Mouse (Mus musculus) limb, embryonic 12.5 days (tissue): ENCODE measurements at regions not wholly inside any gene's neighbourhood (a gene's known extent, or its start where the extent isn't known, plus 50 kb on each side); places are given as distances from the start of the nearest gene placed in this dataset.
A peak's percentile ranks its signal among the peaks of the same experiment; 100 is the strongest.

Experiments
- ATAC-seq: fragments of 200-750 bp; cut with Nextera tagmentation; 2 replicates; pipeline ENCODE4 v1.8.0; 2017; ENCODE audit warnings: low read depth, moderate TSS enrichment; ENCODE audit not compliant: insufficient number of reproducible peaks, insufficient read depth, low FRiP score, low TSS enrichment
- H3K27ac ChIP-seq: fragments of 300-500 bp; sonication (generic); 2 replicates; pipeline ENCODE4 v1.5.1; 2016; ENCODE audit warnings: mild to moderate bottlenecking, moderate library complexity
- H3K27me3 ChIP-seq: fragments of 300-500 bp; sonication (generic); 2 replicates; pipeline ENCODE4 v1.6.1; 2016; ENCODE audit warnings: mild to moderate bottlenecking, moderate library complexity
- H3K36me3 ChIP-seq: fragments of 300-500 bp; sonication (generic); 2 replicates; pipeline ENCODE4 v1.6.1; 2016; ENCODE audit warnings: mild to moderate bottlenecking, moderate library complexity
- H3K4me1 ChIP-seq: fragments of 300-500 bp; sonication (generic); replicated peaks from 2 replicates; pipeline ENCODE4 v1.6.1; 2016
- H3K4me2 ChIP-seq: fragments of 300-500 bp; sonication (generic); 2 replicates; pipeline ENCODE4 v1.6.1; 2016; ENCODE audit warnings: mild to moderate bottlenecking, moderate library complexity
- H3K4me3 ChIP-seq: fragments of 300-500 bp; sonication (generic); replicated peaks from 2 replicates; pipeline ENCODE4 v1.5.1; 2016; ENCODE audit warnings: mild to moderate bottlenecking
- H3K9ac ChIP-seq: fragments of 300-500 bp; sonication (generic); replicated peaks from 2 replicates; pipeline ENCODE4 v1.6.1; 2016; ENCODE audit warnings: mild to moderate bottlenecking, moderate library complexity
- H3K9me3 ChIP-seq: fragments of 300-500 bp; sonication (generic); 2 replicates; pipeline ENCODE4 v1.6.1; 2016; ENCODE audit warnings: mild to moderate bottlenecking, moderate library complexity
- WGBS: fragments of 180-500 bp; shearing (Covaris S2); methylation state at CpG from one replicate; pipeline ENCODE4 v1.1.7; 2016; 5-methylcytosine and 5-hydroxymethylcytosine counted together

DNA sequence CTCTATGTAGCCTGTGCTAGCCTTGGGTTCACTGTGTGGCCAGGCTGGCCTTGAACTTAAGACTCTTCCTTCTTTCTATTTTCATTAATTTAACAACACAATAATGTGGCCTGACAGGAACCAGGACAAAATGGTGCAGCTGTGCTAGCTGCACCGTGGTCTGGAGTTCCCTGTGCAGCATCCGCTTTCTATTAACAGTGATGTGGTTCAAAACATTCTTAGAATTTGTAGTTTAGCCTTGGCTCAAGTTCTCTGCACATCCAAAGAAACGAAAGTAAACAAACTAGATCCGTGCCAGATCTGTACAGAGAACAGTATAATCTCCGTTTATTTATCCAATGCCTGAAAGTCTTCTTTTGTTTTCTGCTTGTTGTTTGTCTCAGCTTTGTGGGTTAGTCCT lies 88.5 kb downstream of the Irx1 start:
- H3K36me3 ChIP-seq = no peaks in the 10 kb centered on the region
- 75% methylated on average over 5 of the region's 5 CpGs for WGBS
- ATAC-seq = no peak
- H3K4me2 ChIP-seq = no peak overlapping the region
- no peak overlapping the region for H3K9ac ChIP-seq
- H3K4me3 ChIP-seq = no peak overlapping the region
- H3K27ac ChIP-seq = no peak overlapping the region
- no peaks in the 10 kb centered on the region for H3K9me3 ChIP-seq
- no peaks in the 10 kb centered on the region for H3K27me3 ChIP-seq
- H3K4me1 ChIP-seq = no peaks in the 10 kb centered on the region

- Histone ChIP-seq H3K27me3 (no peaks in the 10 kb centered on the region), H3K9ac (no peak overlapping the region), H3K27ac (no peak overlapping the region), H3K36me3 (no peaks in the 10 kb centered on the region), H3K4me2 (no peak overlapping the region), H3K4me3 (no peak overlapping the region), H3K4me1 (no peaks in the 10 kb centered on the region), H3K9me3 (no peaks in the 10 kb centered on the region)
- 75% methylated on average over 6 of the region's 6 CpGs for WGBS
- no peak for ATAC-seq
Measured at GRCm38 (mm10) chr13:71868763-71869162, 94.8 kb downstream of the Irx1 start.

DNA sequence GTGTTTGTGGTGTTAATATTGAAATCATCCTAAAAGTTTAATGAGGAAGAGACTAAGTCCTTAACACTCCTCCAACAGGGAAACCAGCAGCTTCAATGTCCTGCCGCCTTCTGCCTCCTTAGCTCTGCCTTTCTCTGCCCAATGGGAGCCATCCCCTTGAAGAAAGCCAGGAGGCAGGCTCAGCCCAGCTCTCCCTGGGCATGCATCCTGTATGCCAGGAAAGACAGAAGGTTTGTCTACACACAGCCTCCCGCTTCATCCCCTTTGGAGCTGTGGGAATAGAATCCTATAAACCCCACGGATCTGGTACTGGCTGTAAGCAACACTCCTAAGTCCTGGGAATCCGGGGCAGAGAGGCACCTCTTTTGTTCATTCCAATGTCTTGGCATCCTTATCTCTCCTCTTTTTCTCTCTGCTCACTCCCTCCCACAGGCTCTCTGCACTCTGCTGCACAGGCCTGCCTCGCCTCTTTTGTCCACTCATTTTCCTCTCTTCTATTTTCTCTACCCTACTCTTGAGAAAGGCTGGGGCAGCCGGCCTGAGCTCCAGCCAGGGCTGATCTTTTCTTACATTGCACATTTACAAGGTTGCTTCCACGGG lies 110.0 kb downstream of the Irx1 start:
- Histone ChIP-seq H3K4me2 (no peak overlapping the region), H3K9ac (no peak overlapping the region), H3K27me3 (0 out of 2 replicates have a peak, but pooled peaks cover 4% of the 10 kb centered on the region), H3K4me3 (no peak overlapping the region), H3K4me1 (no peaks in the 10 kb centered on the region), H3K36me3 (no peaks in the 10 kb centered on the region), H3K9me3 (no peaks in the 10 kb centered on the region), H3K27ac (no peak overlapping the region)
- WGBS = 81% methylated on average over 7 of the region's 7 CpGs
- no peak for ATAC-seq

DNA sequence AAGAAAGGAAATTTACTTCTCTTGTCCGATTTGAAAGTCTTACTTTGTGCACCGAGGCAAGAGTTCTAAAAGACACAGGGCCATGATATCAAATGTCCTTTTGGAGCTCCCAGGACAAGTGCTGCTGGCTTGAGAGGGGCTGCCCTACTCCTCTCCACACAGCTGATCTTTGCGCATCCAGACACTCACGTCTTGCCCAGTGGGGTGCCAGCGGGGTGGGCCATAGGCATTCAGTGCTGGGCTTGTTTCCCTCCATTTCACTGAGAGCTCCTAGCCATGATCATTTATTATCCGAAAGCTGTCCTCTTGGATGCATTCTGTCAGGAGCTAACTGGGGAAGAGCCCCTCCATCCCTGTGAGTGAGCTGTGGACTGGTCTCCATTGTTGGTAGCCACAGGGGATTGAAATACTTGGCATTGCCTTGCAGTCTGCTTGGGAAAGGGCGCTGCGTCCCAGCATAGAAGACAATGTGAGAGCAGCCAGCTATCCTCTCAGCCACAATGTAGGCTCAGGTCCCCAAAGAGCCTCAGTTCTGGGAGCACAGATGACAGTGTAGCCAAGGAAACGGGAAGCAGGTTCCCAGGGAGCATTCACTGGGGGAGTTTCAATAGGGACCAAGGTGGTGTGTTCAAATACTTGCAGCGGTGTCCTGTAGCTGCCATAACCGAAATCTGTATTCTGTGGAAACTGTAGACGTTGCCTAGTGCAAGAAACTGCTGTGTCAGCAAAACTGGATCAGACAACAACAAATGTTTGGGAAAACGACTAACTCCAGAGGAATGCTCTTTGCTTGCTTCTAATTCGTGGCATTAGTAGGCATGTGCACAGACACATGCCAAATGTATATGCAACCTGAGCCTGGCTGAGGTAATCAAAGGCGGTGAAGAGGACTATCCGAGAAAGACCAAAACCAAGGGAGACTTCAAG lies 159.2 kb downstream of the Irx1 start:
- H3K9ac ChIP-seq = no peak overlapping the region
- no peaks in the 10 kb centered on the region; the same call in none of the 2 replicates for H3K27me3 ChIP-seq
- no peak overlapping the region for H3K4me3 ChIP-seq
- no peaks in the 10 kb centered on the region for H3K9me3 ChIP-seq
- no peak overlapping the region for H3K27ac ChIP-seq
- 75% methylated on average over 16 of the region's 16 CpGs for WGBS
- 0 out of 2 replicates have a peak, but pooled peaks cover 3% of the 10 kb centered on the region for H3K4me1 ChIP-seq
- no peak overlapping the region for H3K4me2 ChIP-seq
- ATAC-seq = no peak
- H3K36me3 ChIP-seq = no peaks in the 10 kb centered on the region

DNA sequence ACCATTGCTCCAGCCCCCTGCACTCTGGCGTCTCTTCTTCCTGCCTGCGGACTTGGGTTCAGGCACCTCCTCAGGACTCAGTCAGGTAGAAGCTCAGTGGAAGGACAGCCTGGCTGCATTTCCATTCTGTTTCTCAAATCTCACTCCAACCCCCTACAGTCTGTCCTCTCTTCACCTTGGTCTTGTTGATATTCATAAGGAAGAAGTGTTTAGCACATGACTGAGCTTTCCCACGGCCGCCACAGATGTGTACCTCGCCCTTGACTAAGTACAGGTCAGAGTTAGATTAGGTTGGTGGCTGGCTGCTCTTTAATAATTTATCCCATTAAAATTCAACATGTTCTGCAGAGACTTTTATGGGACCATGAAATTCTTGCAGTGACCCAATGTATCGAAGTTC lies 165.2 kb downstream of the Irx1 start:
- Histone ChIP-seq H3K4me3 (no peak overlapping the region), H3K27me3 (no peaks in the 10 kb centered on the region; the same call in 1 of the 2 replicates), H3K9me3 (no peaks in the 10 kb centered on the region), H3K27ac (no peak overlapping the region), H3K36me3 (no peaks in the 10 kb centered on the region), H3K4me2 (no peak overlapping the region), H3K4me1 (0 out of 2 replicates have a peak, but pooled peaks cover 3% of the 10 kb centered on the region), H3K9ac (no peak overlapping the region)
- no peak for ATAC-seq
- 77% methylated on average over 6 of the region's 6 CpGs for WGBS

DNA sequence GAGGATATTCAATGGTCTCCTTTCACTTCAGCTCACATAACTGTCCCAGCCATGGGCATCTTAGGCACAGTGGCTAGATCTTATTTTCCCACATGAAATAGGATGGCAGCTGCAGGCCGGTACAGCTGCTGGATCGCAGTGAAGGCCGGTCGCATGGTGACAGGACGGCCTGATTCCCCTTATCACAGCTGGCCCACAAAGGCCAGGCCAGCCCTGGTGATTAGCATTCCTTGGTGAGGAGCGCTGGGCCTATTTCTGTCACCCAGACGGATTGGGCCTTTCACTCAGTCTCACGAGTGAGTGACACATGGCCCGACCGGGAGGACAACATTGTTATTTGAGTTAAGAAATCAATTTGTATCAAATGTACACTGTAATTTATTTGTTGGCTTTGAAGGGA lies 178.8 kb downstream of the Irx1 start:
- Histone ChIP-seq H3K4me1 (no peaks in the 10 kb centered on the region), H3K9me3 (peaks cover 5% of the 10 kb centered on the region; the same call in 1 of the 2 replicates), H3K9ac (no peak overlapping the region), H3K27me3 (peaks cover 18% of the 10 kb centered on the region), H3K27ac (no peak overlapping the region), H3K4me2 (no peak overlapping the region), H3K36me3 (no peaks in the 10 kb centered on the region), H3K4me3 (no peak overlapping the region)
- 50% methylated on average over 10 of the region's 10 CpGs for WGBS
- no peak for ATAC-seq

GRCm38 (mm10) chr13:71747003-71747965 lies 216.2 kb downstream of the Irx1 start:
- Histone ChIP-seq H3K4me3 (no peak overlapping the region), H3K4me1 (peaks cover 9% of the 10 kb centered on the region), H3K9ac (no peak overlapping the region), H3K4me2 (no peak overlapping the region), H3K36me3 (no peaks in the 10 kb centered on the region), H3K27me3 (peaks cover 33% of the 10 kb centered on the region), H3K9me3 (no peaks in the 10 kb centered on the region), H3K27ac (peak overlapping the region; percentile 20; the same call in 1 of the 2 replicates)
- no peak; the same call in 1 of the 2 replicates for ATAC-seq
- WGBS = 59% methylated on average over 11 of the region's 11 CpGs

- no peaks in the 10 kb centered on the region for H3K36me3 ChIP-seq
- no peaks in the 10 kb centered on the region for H3K9me3 ChIP-seq
- ATAC-seq = peak; percentile 81; the same call in 1 of the 2 replicates
- H3K4me3 ChIP-seq = no peak overlapping the region
- peaks cover 39% of the 10 kb centered on the region for H3K27me3 ChIP-seq
- H3K4me2 ChIP-seq = no peak overlapping the region
- 6% methylated on average over 3 of the region's 3 CpGs for WGBS
- no peak overlapping the region for H3K9ac ChIP-seq
- H3K27ac ChIP-seq = peak overlapping the region; percentile 20; the same call in 1 of the 2 replicates
- peaks cover 9% of the 10 kb centered on the region for H3K4me1 ChIP-seq
Measured at GRCm38 (mm10) chr13:71746534-71746933, 217.0 kb downstream of the Irx1 start.

- WGBS = 69% methylated on average over 8 of the region's 8 CpGs
- Histone ChIP-seq H3K4me3 (no peak overlapping the region), H3K9ac (no peak overlapping the region), H3K36me3 (no peaks in the 10 kb centered on the region), H3K4me2 (no peak overlapping the region), H3K27ac (no peak overlapping the region), H3K9me3 (no peaks in the 10 kb centered on the region), H3K4me1 (peaks cover 33% of the 10 kb centered on the region), H3K27me3 (peaks cover 64% of the 10 kb centered on the region)
- no peak for ATAC-seq
Measured at GRCm38 (mm10) chr13:71736821-71737345, 226.6 kb downstream of the Irx1 start.

DNA sequence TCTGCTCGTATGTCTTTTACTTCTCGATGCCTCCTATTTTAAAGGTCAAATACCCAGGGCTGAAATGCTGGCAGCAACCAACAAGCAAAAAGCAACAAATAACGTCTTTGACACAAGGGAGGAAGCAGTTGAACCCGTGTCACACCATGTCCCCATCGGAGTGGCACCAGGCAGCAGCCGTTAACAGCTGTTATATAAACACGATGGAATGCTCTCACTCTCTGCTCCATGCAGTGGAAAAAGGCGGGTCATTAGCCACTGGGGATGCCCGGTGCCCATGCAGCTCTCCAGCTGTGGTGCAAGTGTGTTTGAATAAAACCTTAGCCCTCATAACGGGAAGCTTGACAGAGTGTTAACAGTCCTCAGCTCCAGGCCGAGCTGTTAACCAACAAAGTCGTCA lies 229.3 kb downstream of the Irx1 start:
- H3K4me2 ChIP-seq = peak overlapping the region; percentile 24; the same call in 1 of the 2 replicates
- ATAC-seq = peak; percentile 92

More for the DNA sequence above, 229.3 kb downstream of the Irx1 start:
- Histone ChIP-seq H3K4me3 (no peak overlapping the region), H3K9me3 (no peaks in the 10 kb centered on the region), H3K9ac (no peak overlapping the region), H3K27me3 (peaks cover 68% of the 10 kb centered on the region), H3K4me1 (peaks cover 33% of the 10 kb centered on the region), H3K36me3 (no peaks in the 10 kb centered on the region), H3K27ac (peak overlapping the region; percentile 53; the same call in 1 of the 2 replicates)
- WGBS = 15% methylated on average over 12 of the region's 12 CpGs
